Mouse (Mus musculus) neutrophil, adult 83 days (primary cell): Measurements from ENCODE around the gene Pm20d1. TPM values are rescaled to one million over a fixed set of nuclear protein-coding genes. Genes with fewer than 3 reads are reported as not detected.

ENCODE experiments used
- total RNA-seq, 2 experiments: library from RNA; stranded (reverse); gene quantifications; one replicate each; pipeline ENCODE4 v1.2.4; 2023

Pm20d1 gene
- not detected for total RNA-seq

GRCm38 (mm10) chr1:131797202-131797909 lies at the start of gene Pm20d1:
Gene Pm20d1, plus strand, starts transcription at chr1:131797381.

GRCm38 (mm10) chr1:131827207-131827786 lies 30.1 kb downstream of the Pm20d1 start, which contains the start of gene Slc41a1:
Gene Slc41a1, plus strand, starts transcription at chr1:131827493.

GRCm38 (mm10) chr1:131867093-131867945 lies 70.1 kb downstream of the Pm20d1 start, which contains the start of gene Rab29:
Gene Rab29, plus strand, starts transcription at chr1:131867224.

Other genes starting within 250 kb of the Pm20d1 start
- gene Avpr1b, start 198.1 kb upstream of the Pm20d1 start, total RNA-seq, result not detected
- 100 to 1,000 TPM; 147 to 206 TPM for gene Ctse, start 159.1 kb upstream of the Pm20d1 start, total RNA-seq
- 1 to 10 TPM; 3.9 to 5.1 TPM for gene Rab7b, start 108.7 kb upstream of the Pm20d1 start, total RNA-seq
- not detected for gene Slc26a9, start 53.4 kb upstream of the Pm20d1 start, total RNA-seq
- 1 to 10 TPM; 5.0 to 5.4 TPM for gene Slc41a1, start 30.1 kb downstream of the Pm20d1 start, total RNA-seq
- gene Rab29, start 69.8 kb downstream of the Pm20d1 start, total RNA-seq, result 10 to 100 TPM; 22.7 to 23.4 TPM
- gene Nucks1, start 113.2 kb downstream of the Pm20d1 start, total RNA-seq, result 10 to 100 TPM; 91.6 to 94.5 TPM
- gene Slc45a3, start 165.6 kb downstream of the Pm20d1 start, total RNA-seq, result under 1 TPM; 0.13 to 0.37 TPM
- gene Elk4, start 210.2 kb downstream of the Pm20d1 start, total RNA-seq, result 10 to 100 TPM; 81.0 to 87.4 TPM